Mouse (Mus musculus) testis, adult 2 months (tissue): ENCODE results near the gene Retsat. TPM values are rescaled to one million over a fixed set of nuclear protein-coding genes. Genes with fewer than 3 reads are reported as not detected.

Experiments used
- H3K27ac ChIP-seq: fragments of 200-500 bp; 2 replicates; pipeline ENCODE4 v1.5.1; 2012; ENCODE audit warnings: low read depth, low read length; ENCODE audit not compliant: control insufficient read depth, insufficient read depth
- H3K27me3 ChIP-seq: fragments of 200-500 bp; 2 replicates; pipeline ENCODE4 v1.6.1; 2012; ENCODE audit warnings: mild to moderate bottlenecking, low read length, moderate library complexity; ENCODE audit not compliant: control insufficient read depth, insufficient read depth
- H3K36me3 ChIP-seq: fragments of 200-500 bp; 2 replicates; pipeline ENCODE4 v1.6.1; 2012; ENCODE audit warnings: mild to moderate bottlenecking, low read length; ENCODE audit not compliant: control insufficient read depth, insufficient read depth
- H3K4me1 ChIP-seq: fragments of 200-500 bp; 2 replicates; pipeline ENCODE4 v1.6.1; 2012; ENCODE audit warnings: low read length; ENCODE audit not compliant: control insufficient read depth, insufficient read depth
- H3K4me3 ChIP-seq: fragments of 200-500 bp; 2 replicates; pipeline ENCODE4 v1.5.1; 2012; ENCODE audit warnings: low read depth, mild to moderate bottlenecking, low read length, moderate library complexity, mixed read lengths; ENCODE audit not compliant: control insufficient read depth
- CTCF ChIP-seq: fragments of 200-500 bp; IDR thresholded peaks from 2 replicates; pipeline ENCODE4 v1.5.1; 2012; ENCODE audit warnings: low read depth, mild to moderate bottlenecking, inconsistent platforms, low read length, moderate library complexity; ENCODE audit not compliant: control insufficient read depth, insufficient read depth, insufficient replicate concordance
- POLR2A ChIP-seq: fragments of 200-500 bp; IDR thresholded peaks from 2 replicates; pipeline ENCODE4 v1.6.1; 2012; ENCODE audit warnings: low read depth, mild to moderate bottlenecking, inconsistent platforms, low read length, moderate library complexity; ENCODE audit not compliant: control insufficient read depth
- polyA plus RNA-seq: library from polyadenylated mRNA; depleted of rRNA; stranded (reverse); fragments of >200 nt; gene quantifications from 2 replicates; pipeline ENCODE4 v1.2.3, GENCODE M21; 2012

Gene Retsat
- polyA plus RNA-seq, 1 experiment, result 9.4 TPM

GRCm38 (mm10) chr6:72604066-72604465 is 5.8 kb downstream of the Retsat start:
- H3K4me3 ChIP-seq, result no peak overlapping the region
- 0 out of 2 replicates have a peak, but pooled peaks cover 1% of the 10 kb centered on the region for H3K36me3 ChIP-seq
- no peaks in the 10 kb centered on the region for H3K27me3 ChIP-seq
- TF ChIP-seq POLR2A (no peak), CTCF (no peak)
- no peak overlapping the region for H3K27ac ChIP-seq
- H3K4me1 ChIP-seq, result peaks cover 2% of the 10 kb centered on the region; the same call in 1 of the 2 replicates

- Histone ChIP-seq H3K36me3 (peaks cover 2% of the 10 kb centered on the region), H3K4me3 (no peak overlapping the region), H3K27me3 (no peaks in the 10 kb centered on the region), H3K27ac (no peak overlapping the region), H3K4me1 (no peaks in the 10 kb centered on the region)
- TF ChIP-seq CTCF, result no peak
- no peak for TF ChIP-seq POLR2A
Observed at GRCm38 (mm10) chr6:72607060-72607459, 8.8 kb downstream of the Retsat start.

- H3K4me3 ChIP-seq, result no peak overlapping the region
- H3K36me3 ChIP-seq, result peaks cover 2% of the 10 kb centered on the region
- H3K4me1 ChIP-seq, result no peaks in the 10 kb centered on the region
- H3K27me3 ChIP-seq, result no peaks in the 10 kb centered on the region
- no peak overlapping the region for H3K27ac ChIP-seq
- TF ChIP-seq CTCF (no peak), POLR2A (no peak)
Observed at GRCm38 (mm10) chr6:72607676-72608075, 9.4 kb downstream of the Retsat start.

GRCm38 (mm10) chr6:72608662-72609184 is 10.4 kb downstream of the Retsat start:
- H3K27me3 ChIP-seq, result no peaks in the 10 kb centered on the region
- no peak for TF ChIP-seq POLR2A
- no peak for TF ChIP-seq CTCF
- peaks cover 2% of the 10 kb centered on the region for H3K36me3 ChIP-seq
- H3K4me3 ChIP-seq, result no peak overlapping the region
- no peaks in the 10 kb centered on the region for H3K4me1 ChIP-seq
- no peak overlapping the region for H3K27ac ChIP-seq

- no peaks in the 10 kb centered on the region for H3K27me3 ChIP-seq
- no peak overlapping the region for H3K4me3 ChIP-seq
- H3K36me3 ChIP-seq, result peaks cover 2% of the 10 kb centered on the region
- TF ChIP-seq CTCF, result no peak
- TF ChIP-seq POLR2A, result no peak
- H3K4me1 ChIP-seq, result no peaks in the 10 kb centered on the region
- H3K27ac ChIP-seq, result no peak overlapping the region
Observed at GRCm38 (mm10) chr6:72610261-72610660, 12.0 kb downstream of the Retsat start.

- no peak for TF ChIP-seq POLR2A
- no peak for TF ChIP-seq CTCF
- Histone ChIP-seq H3K4me1 (peaks cover 4% of the 10 kb centered on the region), H3K27ac (no peak overlapping the region), H3K4me3 (peak overlapping the region; percentile 93), H3K36me3 (peaks cover 5% of the 10 kb centered on the region), H3K27me3 (no peaks in the 10 kb centered on the region)
Observed at GRCm38 (mm10) chr6:72615151-72615550, 16.9 kb downstream of the Retsat start.

- peaks cover 4% of the 10 kb centered on the region for H3K4me1 ChIP-seq
- TF ChIP-seq POLR2A (no peak), CTCF (no peak)
- H3K27ac ChIP-seq, result peak overlapping the region; percentile 69
Observed at GRCm38 (mm10) chr6:72615561-72616375, 17.5 kb downstream of the Retsat start.

More at GRCm38 (mm10) chr6:72615561-72616375, 17.5 kb downstream of the Retsat start:
- Histone ChIP-seq H3K36me3 (peaks cover 4% of the 10 kb centered on the region), H3K27me3 (no peaks in the 10 kb centered on the region), H3K4me3 (peak overlapping the region; percentile 93)
